Mouse (Mus musculus) ovary, adult 18-20 months (tissue): ENCODE data around the gene Ccdc9b.

ENCODE experiments used
- DNase-seq: peaks from one replicate; pipeline ENCODE4 v3.0.0; 2022; ENCODE audit warnings: low spot score, mixed read lengths

Gene Ccdc9b

DNA sequence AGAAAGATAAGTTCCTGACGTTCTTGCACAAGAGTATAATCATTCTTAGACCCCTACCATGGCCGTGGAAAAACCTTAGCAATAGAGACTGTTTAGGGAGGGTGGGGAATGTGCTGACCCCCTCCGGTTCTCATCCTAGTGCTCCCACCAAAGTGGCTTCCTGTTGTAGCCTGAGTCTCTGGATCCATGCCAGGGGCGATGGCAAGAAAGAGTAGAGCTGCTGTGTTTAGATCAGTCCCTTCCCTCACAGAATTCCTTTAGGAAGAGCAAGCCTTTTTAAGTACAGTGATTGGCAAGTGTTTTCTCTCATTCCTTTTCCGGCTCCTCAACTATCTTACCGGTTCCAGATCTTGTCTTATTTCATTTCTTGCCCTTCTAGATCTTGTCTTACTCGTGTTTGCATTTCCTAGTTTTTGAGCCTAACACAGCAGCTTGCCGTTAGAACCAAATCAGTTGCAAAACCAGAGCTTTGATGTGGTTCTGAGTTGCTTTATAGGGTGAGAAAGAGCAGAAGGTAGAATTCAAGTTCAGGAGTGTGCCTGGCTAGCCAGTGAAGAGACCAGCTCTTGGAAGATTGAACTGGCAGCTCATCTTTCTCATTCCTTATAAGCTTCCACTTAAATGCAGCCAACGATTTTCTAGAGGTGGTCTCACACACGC, 15.0 kb downstream of the Ccdc9b start:
- no peak for DNase-seq

DNA sequence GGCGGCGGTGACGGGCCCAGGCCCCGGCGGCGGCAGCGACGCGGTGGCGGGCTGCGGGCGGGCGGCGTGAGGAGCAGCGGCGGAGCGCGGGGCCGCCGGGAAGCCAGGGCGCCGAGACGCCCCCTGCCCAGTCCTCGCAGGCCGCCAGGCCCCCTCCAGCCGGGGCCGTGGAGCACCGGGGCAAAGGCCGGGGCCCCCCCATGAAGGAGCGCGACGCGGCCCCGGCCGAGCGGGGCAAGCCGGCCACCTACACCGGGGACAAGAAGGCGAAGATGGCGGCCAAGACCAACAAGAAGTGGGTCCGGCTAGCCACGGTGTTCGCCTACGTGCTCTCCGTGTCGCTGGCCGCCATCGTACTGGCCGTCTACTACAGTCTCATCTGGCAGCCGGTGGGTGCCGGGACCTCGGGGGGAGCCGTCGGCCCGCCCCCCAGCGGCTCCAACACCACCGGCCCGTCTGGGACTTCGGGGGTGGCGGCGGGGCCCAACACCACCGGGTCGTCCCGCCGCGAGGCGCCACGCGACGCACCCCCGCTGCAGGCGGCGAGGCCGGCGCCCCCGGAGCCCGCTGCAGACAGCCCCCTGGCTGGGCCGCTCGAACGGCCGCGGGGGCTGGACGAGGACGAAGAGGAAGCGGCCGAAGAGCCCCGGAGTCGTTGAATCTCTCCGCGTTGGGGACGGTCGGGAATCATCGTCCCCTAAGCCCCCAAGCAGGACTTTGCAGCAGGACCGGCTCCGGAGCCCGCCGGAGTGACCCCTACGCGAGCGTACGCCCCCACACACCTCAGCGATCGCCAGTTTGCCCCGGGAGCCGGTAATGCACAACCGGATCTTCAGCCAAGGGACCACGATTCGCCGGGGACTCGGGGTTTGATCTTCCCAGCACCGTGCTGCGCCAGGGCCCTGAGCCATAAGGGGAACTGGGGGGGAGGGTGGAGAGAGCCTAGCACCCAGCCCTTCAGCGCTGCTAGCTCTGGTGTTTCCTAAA, 16.3 kb downstream of the Ccdc9b start:
- no peak for DNase-seq

DNA sequence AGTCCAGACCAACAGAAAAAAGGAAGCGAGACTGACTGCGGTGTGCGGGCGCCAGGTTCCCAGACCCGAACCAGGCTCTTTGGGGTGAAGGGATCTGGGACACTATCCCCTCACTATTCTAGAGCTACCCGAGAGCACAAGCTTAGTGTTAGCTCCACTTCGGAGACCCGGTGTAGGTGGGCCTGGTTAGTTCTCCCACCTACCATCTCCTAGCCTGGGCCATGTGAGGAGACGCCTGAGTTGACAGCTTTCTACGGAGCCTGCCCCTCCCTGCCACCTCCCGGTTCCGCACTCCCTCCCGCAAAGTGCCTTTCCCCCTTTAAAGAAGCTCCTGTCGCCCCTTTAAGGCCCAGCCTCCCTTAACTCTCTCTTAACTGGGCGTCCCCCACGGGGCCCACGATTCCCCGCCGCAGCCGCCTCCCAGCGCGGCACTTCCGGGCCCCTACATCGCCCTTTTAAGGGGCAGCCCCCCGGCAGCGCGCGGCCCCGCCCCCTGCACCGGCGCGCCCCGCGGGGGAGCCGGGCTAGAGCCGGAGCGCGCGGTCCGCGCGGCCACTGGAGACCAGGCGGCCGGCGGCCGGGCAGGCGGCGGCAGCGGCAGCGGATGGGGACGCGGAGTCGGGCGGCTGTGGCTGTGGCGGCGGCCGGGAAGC, 17.1 kb downstream of the Ccdc9b start, which contains the start of gene Inafm2:
Inafm2 (plus strand) TSS at position 527 of the 653 bp plus-strand sequence.
- peak; percentile 91 for DNase-seq

DNA sequence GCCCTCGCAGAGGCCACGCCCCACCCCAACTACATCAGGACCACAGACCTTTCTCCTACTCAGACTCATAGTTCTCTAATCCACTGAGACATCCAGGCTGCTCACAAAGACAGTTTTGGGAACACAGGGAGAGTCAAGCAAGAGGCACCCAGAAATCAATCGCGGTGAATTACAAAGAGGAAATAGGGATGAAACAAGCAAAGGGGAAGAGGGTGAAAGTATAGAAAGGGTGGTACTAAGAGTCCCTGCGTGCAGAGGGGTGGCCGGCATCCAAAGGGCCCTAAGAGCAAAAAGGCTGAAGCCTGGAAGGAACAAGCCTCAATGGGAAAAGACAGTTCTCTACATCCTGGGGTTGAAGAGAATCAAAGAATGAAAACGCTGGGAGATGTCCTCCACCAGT, 17.8 kb downstream of the Ccdc9b start:
- DNase-seq = no peak

DNA sequence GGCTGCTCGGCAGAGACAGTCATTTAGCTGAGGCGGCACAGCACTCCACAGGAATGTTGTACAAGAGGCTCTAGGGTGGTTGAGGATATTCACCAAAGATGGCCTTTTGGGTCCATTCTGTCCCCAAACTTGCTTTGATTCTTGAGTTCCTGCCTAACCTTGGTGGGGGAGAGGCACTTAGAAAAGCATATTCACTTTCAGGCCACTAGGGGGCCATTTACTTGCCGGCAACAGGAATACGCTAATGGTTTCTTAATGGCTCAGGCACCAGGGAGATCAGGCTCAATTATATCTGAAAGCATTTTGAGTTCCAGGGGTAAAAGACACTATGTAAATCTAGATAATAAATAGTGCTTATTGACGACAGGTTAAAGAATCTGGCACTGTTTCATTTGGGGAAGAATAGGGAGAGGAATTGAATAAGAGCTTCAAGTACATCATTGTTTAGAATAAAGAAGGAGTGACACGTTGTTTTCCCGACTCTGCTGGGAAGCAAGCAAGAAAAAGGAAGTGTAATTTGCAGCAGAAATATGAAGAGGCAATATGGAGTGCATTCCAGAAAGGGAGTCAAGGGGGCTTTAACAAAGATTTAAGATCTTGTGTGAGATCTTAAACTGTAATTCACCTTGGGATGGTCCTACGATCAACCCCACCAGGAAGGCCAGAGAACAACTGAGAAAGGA, 19.1 kb downstream of the Ccdc9b start:
- no peak for DNase-seq

DNA sequence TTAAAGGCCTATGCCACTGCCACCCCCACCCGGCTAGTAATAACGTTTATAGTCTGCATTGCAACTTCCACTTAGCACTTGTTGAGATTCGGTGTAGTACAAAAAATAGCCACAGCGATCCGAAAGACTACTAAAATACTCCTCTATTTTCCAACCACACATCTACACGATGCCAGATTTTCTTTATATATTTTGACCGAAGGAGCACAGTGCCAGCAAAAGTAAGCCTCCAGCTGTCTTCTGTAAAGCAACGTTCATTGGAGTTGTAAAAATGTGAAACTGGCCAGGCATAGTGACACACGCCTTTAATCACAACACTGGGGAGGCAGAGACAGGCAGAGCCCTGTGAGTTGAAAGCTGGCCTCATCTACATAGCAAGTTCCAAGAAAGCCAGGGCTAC, 21.3 kb downstream of the Ccdc9b start:
- DNase-seq = no peak

DNA sequence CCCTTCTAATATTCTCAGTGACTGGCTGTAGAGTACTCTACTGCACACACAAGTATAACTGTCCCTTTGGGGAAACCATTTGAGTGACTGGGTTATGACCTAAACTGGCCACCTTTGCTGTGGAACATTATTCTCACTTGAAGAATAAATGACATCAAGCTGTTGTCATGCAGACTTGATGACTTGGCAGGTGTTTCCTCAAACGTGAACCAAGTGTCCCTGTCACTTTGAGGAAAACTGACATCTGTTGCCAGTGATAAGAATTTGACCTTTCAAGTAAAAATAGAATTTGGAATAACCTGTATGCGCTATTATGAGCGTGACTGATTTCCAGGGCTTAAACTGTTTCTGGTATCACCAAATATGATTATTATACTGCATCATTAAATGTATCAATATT, 22.1 kb downstream of the Ccdc9b start:
- no peak for DNase-seq

DNA sequence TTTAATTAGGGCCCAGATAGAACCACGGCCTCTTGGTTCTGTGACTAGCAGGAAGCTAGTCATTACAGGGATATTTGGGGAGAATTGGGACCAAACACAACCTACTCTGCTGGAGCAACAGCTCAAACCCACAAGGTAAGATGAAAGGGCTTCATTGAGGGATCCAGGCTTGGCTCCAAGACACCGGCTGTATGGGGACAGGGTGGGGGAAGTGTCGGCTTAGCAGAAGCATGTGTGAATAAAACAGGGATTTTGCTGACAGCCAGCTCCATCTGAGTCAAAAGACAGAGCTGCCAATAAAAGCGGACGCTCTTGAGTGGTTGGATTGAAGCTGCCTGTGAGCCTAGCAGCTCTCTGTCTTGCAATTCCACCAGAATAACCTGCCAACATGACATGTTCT, 29.1 kb downstream of the Ccdc9b start:
- DNase-seq = no peak

DNA sequence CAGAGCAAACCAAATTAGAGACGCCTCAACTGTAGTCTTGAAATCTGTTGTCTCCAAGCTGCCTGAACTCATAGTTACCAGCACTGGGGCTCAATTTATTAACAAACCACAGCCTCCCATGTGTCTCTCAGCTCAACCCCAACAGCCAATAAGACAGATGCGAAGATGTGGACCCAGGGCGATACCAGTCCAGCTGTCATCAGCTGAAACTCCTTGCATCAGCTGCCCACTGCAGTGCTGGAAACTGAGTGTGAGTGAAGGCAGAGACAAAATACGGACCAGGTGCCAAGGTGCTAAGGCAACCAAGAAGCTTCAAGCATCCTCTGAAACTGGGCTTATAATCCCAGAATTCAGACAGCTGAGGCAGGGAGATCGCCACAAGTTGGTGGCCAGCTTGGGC, 30.5 kb downstream of the Ccdc9b start:
- no peak for DNase-seq

DNA sequence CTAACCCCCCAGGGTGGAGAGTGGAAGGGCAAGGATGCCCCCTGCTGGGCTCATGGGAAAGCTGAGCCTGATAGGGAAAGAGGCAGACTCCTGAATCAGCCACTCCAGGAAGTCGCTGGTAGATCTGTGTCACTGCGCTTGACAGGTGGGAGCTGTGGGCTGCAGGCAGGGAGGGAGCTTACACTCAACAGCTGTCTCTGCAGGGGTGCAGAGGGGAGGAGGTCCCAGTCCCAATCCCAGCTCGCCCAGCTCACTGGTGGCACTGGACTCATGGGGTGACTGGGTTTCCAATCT, 31.9 kb downstream of the Ccdc9b start:
- peak; percentile 81 for DNase-seq

DNA sequence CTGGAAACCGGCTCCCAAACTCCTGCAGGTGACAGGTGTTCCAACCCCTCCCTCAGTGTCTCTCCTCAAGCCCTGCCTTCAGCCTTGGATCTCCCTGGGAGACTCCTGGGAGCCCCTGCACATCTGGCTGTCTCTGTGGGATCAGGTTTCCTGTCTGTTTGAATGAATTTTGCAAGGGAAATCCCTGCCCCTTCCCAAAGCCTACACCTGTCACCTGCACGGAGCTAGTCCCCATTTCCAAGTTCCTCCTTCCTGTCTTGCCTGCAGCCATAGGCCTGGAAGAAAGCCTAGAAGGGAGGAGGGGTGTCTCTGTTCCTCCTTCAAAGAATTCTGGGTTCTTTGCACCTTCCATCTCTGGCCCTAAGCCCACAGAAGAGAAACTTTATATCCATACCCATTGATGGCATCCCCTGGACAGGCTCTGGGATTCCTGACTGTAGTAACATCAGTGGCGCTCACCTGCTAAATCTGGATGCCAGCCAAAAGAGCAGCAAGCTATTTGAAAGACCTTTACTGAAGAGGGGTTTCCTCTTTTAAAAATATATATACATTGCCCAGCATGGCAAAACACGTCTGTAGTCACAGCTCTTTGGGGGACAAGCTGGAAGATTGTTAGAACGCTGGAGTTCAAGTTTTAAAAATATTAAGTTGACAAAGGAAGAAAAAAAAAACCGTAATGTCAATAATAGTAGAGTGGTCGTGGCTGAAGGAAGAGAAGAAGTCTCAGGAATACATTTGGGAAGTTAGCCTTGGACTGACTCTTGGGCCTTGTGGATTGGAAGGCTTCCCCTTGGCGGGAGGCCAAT, 32.4 kb downstream of the Ccdc9b start:
- DNase-seq = no peak

DNA sequence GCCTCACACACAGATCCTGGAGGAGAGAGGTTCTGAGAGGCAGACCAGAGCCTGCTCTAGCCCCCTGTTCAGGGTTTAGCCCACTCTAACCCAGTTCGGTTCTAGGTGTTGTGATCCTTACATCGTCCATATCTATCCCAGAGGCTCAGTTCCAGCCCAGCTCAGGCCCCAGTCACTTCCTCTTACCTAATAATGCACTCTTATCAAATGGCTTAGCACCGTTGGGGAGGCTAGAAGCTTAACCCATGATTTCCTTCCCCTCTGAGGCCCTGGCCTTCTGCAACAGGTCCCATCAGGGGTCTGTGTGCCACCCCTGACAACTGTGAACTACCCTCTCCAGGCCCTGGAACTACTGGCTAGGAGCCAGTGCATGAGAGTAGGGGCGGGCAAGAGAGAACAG, 33.3 kb downstream of the Ccdc9b start:
- DNase-seq = no peak

DNA sequence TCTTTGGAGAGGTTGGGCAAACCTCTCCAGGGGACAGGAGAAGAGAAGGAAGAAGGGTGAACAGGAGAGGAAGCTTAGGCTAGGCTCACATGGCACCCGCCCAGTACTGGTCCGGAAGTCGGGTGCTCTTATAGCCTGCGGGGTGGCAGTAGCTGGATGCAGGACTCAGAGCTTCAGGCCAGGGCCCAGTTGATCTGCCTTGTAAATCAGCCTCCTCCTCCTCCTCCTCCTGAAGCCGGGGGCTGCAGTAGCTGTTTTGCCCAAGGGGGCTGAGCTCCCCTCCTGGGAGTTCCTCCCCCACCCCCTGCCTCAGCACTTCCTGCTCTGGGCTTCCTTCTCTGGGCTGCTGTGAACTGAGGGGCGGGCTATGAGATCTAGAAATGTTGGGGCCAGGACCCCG, 34.1 kb downstream of the Ccdc9b start, which contains the start of gene Plcb2:
Plcb2 (minus strand) TSS at position 102 of the 400 bp plus-strand sequence.
- no peak for DNase-seq

DNA sequence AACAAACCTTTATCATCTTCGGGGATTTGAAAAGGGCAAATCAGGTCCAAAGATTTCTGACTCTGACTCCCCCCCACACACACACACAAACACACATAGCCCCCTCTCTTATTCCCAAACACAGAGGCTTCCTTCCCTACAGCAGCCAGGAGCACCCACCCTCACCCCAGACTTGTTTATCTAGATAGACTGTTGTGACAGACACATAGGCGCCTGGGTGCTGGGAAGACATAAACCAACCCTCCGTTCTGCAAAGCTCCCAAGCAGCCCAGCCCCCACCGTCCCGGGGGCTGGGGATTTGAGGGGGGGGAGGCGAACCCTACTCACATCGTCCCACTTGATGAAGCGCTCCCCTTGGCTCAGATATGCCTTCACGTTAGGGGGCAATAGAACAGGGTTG, 34.5 kb downstream of the Ccdc9b start:
- DNase-seq = no peak

DNA sequence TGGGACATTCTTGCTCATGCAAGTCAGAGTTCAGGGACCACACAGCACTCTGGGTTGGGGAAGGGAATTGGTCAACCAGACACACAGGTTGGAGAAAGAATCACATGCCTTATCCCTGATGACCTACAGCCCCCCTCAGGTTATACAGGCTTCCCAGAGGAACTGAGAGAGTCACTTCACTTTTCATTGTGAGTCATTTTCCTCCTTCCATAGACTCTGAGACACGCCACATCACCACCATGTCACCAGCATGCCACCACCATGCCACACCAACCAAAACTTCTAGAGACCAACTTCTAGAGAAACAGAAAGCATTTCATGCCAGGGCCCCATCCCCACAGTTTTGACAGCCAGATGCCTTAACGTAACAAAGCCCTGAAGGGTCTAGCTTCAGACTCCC, 35.6 kb downstream of the Ccdc9b start:
- DNase-seq = no peak

DNA sequence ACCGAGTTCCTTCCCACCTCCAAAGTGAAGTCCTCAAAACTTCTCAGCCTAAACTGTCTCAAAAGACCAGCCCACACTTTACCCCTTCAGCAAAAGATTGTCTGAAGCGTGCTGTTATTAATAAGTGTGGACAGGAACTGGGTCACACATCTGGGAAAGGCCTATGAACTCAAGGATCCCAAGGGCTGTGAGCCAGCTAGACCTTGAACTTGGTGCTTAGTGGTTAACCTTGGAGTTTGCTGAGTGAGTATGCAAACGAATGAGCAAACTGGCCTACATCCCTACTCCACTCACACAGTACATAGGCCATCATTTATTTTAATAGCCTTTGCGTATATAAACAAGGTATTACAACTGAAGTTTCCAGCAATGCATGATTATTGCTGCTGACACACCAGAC, 37.0 kb downstream of the Ccdc9b start:
- DNase-seq = peak; percentile 50

DNA sequence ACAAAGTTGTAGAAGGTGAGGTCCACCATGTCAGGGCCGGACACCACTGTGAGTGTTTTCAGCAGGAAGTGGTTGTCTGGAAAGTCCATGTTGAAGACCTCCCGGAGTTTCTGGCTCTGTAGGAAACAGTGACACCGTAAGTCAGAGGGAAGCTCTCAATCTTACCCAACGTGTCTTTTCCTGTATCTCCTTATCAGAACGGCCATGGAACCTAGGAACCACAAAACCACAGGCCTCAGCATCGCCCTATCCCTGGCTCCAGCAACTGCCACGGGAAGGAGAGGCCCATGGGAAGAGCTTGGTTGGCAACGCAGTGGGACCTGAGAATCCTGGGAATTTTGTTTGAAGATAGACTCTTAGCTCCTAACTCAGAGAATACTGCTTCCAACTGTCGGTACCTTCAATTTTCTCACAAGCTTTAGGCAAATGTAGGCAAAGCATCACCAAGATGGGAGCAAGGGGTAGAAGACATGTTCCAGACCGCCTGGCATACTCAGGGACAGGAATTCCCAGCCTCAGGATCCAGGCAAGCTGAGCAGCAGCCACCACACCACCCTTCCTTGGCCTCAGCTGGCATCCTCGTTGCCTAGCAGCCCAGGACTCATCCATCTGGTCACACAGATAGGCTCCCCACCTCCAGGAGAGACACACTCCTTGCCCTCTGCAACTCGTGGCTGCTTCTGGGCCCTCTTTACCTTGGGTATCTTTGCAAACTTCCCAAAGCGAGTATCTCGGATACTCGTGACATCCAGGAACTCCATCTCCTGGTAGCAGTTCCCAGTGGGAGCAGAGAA, 38.6 kb downstream of the Ccdc9b start:
- no peak for DNase-seq

DNA sequence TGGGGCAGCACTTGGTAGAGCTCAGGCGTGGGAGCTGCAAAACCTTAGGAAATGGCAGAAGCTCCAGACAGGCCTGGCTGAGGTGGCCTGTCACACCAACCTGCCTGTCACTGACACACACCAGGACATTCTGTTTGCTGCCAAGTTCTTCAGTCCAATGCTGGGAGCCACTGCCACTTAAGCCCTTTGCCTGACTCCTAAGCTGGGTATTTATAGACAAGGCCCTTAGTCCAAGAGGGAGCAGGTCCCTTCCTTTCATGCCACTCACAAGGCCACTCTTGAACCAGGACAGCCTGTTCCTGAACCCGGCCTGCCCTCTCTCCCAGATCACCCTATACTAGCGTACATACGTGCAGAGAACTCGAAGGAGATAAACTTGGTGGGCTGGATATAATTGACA, 45.8 kb downstream of the Ccdc9b start:
- DNase-seq = no peak

DNA sequence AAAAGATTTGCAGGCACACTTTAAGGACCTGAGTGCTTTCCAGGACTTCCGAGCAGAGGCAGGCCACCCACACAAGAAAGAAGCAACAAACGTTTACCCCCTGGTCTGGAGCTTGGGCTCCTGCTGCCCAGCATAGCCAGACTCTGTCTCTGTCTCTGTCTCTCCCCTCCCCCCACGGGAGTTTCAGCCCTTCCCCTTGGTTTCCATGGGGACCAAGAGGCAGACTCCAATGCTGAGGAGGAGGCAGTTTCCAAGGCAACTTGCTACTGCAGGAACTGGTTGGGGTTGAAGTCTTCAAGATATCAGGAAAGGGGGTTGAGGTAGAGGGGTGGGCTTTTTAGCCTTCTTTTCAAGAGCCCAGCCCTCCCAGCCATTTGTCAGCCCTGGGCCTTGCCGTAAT, 48.2 kb downstream of the Ccdc9b start:
- no peak for DNase-seq

DNA sequence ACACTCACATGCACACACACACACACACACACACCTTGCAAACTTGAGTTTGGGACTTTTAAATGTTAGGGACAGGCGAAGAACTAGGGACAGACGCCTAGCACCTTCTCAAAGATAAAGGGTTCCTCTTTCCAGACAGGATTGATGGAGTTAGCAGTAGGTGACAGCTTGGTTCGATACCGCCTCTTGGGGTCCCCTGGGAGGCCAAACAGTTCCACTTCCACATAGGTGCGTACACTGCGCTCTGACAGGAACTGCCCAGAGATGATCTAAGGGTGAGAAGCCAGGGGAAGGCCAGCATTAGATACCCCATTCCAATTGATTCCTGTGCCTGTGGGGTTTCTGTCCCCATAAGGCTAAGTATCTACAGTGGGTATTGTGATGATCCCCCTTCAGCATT, 48.8 kb downstream of the Ccdc9b start:
- no peak for DNase-seq

DNA sequence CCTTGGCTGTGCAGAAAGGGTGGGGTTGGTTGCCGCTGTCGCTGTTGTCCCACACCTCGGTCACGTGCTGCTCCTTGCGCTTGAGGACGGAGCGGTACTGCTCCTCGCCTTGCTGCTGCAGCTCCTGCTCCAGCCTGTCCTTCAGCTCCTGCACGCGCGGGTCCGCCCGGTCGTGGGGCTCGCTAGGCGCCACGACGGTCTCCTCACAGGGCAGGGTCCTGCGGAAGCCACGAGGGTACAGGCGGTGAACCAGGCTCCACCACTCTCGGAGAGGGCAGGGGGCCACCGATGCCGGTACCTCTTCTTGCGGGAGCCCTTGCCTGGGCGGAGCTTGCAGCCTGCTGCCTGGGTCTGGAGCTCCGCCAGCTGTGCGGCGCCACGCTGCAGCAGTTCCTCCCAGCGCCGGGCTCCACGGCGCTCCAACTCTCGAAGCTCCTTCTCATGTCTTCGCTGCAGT, 51.4 kb downstream of the Ccdc9b start:
- DNase-seq = no peak
